Mouse (Mus musculus): Measurements from ENCODE around the gene Cdkl3. TPM values are rescaled to one million over a fixed set of nuclear protein-coding genes. Genes with fewer than 3 reads are reported as not detected.
"Not testable (repeated sequence)": the region's sequence is repeated elsewhere in the genome, so short reads cannot be mapped to it uniquely, and the experiment has no call there.

Gene Cdkl3
- total RNA-seq, 2 experiments from 2014 or later, result 0.42 TPM; not detected in 1

GRCm38 (mm10) chr11:52106438-52106837, 102.4 kb downstream of the Cdkl3 start:
- no peak for ATAC-seq (replicated peaks; ENCODE audit: low FRiP score, poor library complexity, severe bottlenecking)

- no peak for ATAC-seq (replicated peaks; ENCODE audit: low FRiP score, poor library complexity, severe bottlenecking)
Observed at GRCm38 (mm10) chr11:52108796-52109195, 104.8 kb downstream of the Cdkl3 start.

GRCm38 (mm10) chr11:52109421-52109820, 105.4 kb downstream of the Cdkl3 start:
- ATAC-seq (replicated peaks; ENCODE audit: low FRiP score, poor library complexity, severe bottlenecking), result no peak

- peak; percentile 88 for ATAC-seq (replicated peaks; ENCODE audit: low FRiP score, poor library complexity, severe bottlenecking)
Observed at GRCm38 (mm10) chr11:52115479-52115878, 111.5 kb downstream of the Cdkl3 start.

- not testable (repeated sequence) for ATAC-seq (replicated peaks; ENCODE audit: low FRiP score, poor library complexity, severe bottlenecking)
Observed at GRCm38 (mm10) chr11:52116117-52116516, 112.1 kb downstream of the Cdkl3 start.

GRCm38 (mm10) chr11:52117156-52117555, 113.1 kb downstream of the Cdkl3 start:
- ATAC-seq (replicated peaks; ENCODE audit: low FRiP score, poor library complexity, severe bottlenecking), result no peak

GRCm38 (mm10) chr11:52120415-52120814, 116.4 kb downstream of the Cdkl3 start:
- ATAC-seq (replicated peaks; ENCODE audit: low FRiP score, poor library complexity, severe bottlenecking), result not testable (repeated sequence)

- no peak for ATAC-seq (replicated peaks; ENCODE audit: low FRiP score, poor library complexity, severe bottlenecking)
Observed at GRCm38 (mm10) chr11:52122045-52122444, 118.0 kb downstream of the Cdkl3 start.

GRCm38 (mm10) chr11:52124468-52124867, 120.4 kb downstream of the Cdkl3 start:
- ATAC-seq (replicated peaks; ENCODE audit: low FRiP score, poor library complexity, severe bottlenecking), result no peak

- no peak for ATAC-seq (replicated peaks; ENCODE audit: low FRiP score, poor library complexity, severe bottlenecking)
Observed at GRCm38 (mm10) chr11:52127169-52127568, 123.1 kb downstream of the Cdkl3 start.

GRCm38 (mm10) chr11:52127760-52128159, 123.7 kb downstream of the Cdkl3 start:
- ATAC-seq (replicated peaks; ENCODE audit: low FRiP score, poor library complexity, severe bottlenecking), result no peak

- ATAC-seq (replicated peaks; ENCODE audit: low FRiP score, poor library complexity, severe bottlenecking), result no peak
Observed at GRCm38 (mm10) chr11:52128316-52129061, 124.5 kb downstream of the Cdkl3 start.

GRCm38 (mm10) chr11:52129171-52129570, 125.2 kb downstream of the Cdkl3 start:
- no peak for ATAC-seq (replicated peaks; ENCODE audit: low FRiP score, poor library complexity, severe bottlenecking)

- no peak for ATAC-seq (replicated peaks; ENCODE audit: low FRiP score, poor library complexity, severe bottlenecking)
Observed at GRCm38 (mm10) chr11:52129621-52130450, 125.8 kb downstream of the Cdkl3 start.

GRCm38 (mm10) chr11:52130451-52131068, 126.5 kb downstream of the Cdkl3 start:
- ATAC-seq (replicated peaks; ENCODE audit: low FRiP score, poor library complexity, severe bottlenecking), result no peak

Other genes starting within 250 kb of the Cdkl3 start
- gene Sec24a, start 240.6 kb upstream of the Cdkl3 start, total RNA-seq (2015; ENCODE audit: low replicate concordance), result 4.7 and 11.7 TPM in 2 replicates
- gene Sec24a, start 240.6 kb upstream of the Cdkl3 start, total RNA-seq (2017; ENCODE audit: low replicate concordance), result 2.2 and 2.5 TPM in 2 replicates
- gene Sar1b, start 240.5 kb upstream of the Cdkl3 start, total RNA-seq (2015; ENCODE audit: low replicate concordance), result 32.7 and 43.2 TPM in 2 replicates
- gene Sar1b, start 240.5 kb upstream of the Cdkl3 start, total RNA-seq (2017; ENCODE audit: low replicate concordance), result 12.3 and 12.7 TPM in 2 replicates
- gene Jade2, start 146.6 kb upstream of the Cdkl3 start, total RNA-seq (2015; ENCODE audit: low replicate concordance), result 4.3 and 4.6 TPM in 2 replicates
- 5.6 and 5.9 TPM in 2 replicates for gene Jade2, start 146.6 kb upstream of the Cdkl3 start, total RNA-seq (2017; ENCODE audit: low replicate concordance)
- gene Cdkn2aipnl, start 36.6 kb upstream of the Cdkl3 start, total RNA-seq (2015; ENCODE audit: low replicate concordance), result 39.0 and 45.0 TPM in 2 replicates
- 16.0 and 27.9 TPM in 2 replicates for gene Cdkn2aipnl, start 36.6 kb upstream of the Cdkl3 start, total RNA-seq (2017; ENCODE audit: low replicate concordance)
- 73.2 and 89.3 TPM in 2 replicates for gene Ube2b, start 3.5 kb upstream of the Cdkl3 start, total RNA-seq (2015; ENCODE audit: low replicate concordance)
- 50.1 and 89.9 TPM in 2 replicates for gene Ube2b, start 3.5 kb upstream of the Cdkl3 start, total RNA-seq (2017; ENCODE audit: low replicate concordance)
- 52.6 and 69.2 TPM in 2 replicates for gene Ppp2ca, start 94.5 kb downstream of the Cdkl3 start, total RNA-seq (2015; ENCODE audit: low replicate concordance)
- 68.0 and 82.9 TPM in 2 replicates for gene Ppp2ca, start 94.5 kb downstream of the Cdkl3 start, total RNA-seq (2017; ENCODE audit: low replicate concordance)
- not detected in 2 replicates for gene Olfr1373, start 141.3 kb downstream of the Cdkl3 start, total RNA-seq (2015; ENCODE audit: low replicate concordance)
- gene Olfr1373, start 141.3 kb downstream of the Cdkl3 start, total RNA-seq (2017; ENCODE audit: low replicate concordance), result not detected in 2 replicates
- gene Olfr1371, start 209.8 kb downstream of the Cdkl3 start, total RNA-seq (2015; ENCODE audit: low replicate concordance), result not detected in 2 replicates
- gene Olfr1371, start 209.8 kb downstream of the Cdkl3 start, total RNA-seq (2017; ENCODE audit: low replicate concordance), result not detected in 2 replicates
- gene Skp1a, start 227.8 kb downstream of the Cdkl3 start, total RNA-seq (2015; ENCODE audit: low replicate concordance), result 103 and 116 TPM in 2 replicates
- gene Skp1a, start 227.8 kb downstream of the Cdkl3 start, total RNA-seq (2017; ENCODE audit: low replicate concordance), result 69.7 and 95.6 TPM in 2 replicates

Measured in erythroid progenitor cell, adult 5-6 weeks (primary cell).